Mouse (Mus musculus) B cell, adult 2 months (primary cell): Measurements from ENCODE around the gene Top2a.
A peak's percentile ranks its signal among the peaks of the same experiment; 100 is the strongest.

Experiments
- DNase-seq, 2 experiments: peaks; one replicate each; pipeline ENCODE4 v3.0.0; 2022

The Top2a gene

GRCm38 (mm10) chr11:99023500-99024467 lies at the start of gene Top2a:
Top2a (minus strand) TSS chr11:99024189.
- peak; percentile 96 to 97 for DNase-seq

GRCm38 (mm10) chr11:99073781-99074180 lies 49.8 kb upstream of the Top2a start:
- DNase-seq: no peak

DNA sequence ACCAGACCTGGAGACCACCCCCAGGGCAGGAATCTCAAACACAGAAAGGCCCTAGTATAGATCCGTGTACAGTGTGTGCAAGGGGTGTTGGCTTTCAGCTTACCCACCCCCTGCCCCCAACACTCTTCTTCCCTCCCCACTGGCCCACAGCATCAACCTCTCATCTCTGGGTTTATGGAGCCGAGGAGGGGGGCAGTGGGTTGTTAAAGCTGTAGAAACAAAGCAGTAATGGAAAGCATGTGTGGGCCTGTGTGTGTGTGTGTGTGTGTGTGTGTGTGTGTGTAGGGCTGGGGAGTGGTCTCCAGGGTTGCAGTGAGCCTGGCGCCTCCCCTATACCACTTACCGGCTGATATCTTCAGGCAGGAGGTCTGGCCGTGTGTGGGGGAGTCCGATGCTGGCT lies 47.9 kb upstream of the Top2a start:
- no peak for DNase-seq

GRCm38 (mm10) chr11:99068455-99068854 lies 44.5 kb upstream of the Top2a start:
- no peak for DNase-seq

- no peak for DNase-seq
Measured at GRCm38 (mm10) chr11:99067591-99067990, 43.6 kb upstream of the Top2a start.

DNA sequence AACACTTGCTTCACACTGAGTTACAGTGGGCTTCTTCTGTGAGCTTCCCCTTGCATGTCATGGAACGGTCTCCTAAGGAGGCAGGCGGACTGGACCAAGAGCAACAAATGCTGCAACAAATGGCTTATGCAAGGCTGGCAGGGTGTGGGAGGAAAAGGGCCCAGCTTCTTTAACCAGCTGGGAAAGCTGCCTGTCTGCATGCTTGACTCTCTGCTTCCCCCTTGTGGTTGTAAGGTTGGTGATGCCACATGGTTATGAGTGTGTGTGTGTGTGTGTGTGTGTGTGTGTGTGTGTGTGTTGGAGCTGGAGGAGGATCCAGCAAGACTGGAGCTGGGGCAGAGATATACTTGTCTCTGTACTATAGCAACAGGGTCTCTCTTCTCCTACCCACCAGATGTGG lies 42.0 kb upstream of the Top2a start:
- DNase-seq: peak; percentile 78 to 79

DNA sequence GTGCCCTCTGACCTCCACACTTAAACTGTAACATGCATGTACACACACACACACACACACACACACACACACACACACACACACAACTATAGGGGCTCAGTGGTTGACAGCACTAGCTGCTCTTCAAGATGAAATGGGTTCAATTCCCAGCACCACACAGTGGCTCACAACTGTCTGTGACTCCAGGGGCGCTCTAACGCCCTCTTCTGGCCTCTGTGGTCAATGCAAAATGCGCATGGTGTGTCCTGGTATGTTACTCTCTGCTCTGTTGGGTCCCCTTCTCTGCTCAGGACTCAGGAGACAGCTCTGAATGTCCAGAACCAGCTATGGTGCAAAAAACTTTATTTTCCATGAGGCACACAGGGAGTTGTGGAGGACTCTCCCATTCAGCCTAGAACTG lies 41.4 kb upstream of the Top2a start:
- peak in 1 of 2 experiments; percentile 13 for DNase-seq

- no peak for DNase-seq
Measured at GRCm38 (mm10) chr11:99063406-99064131, 39.6 kb upstream of the Top2a start.

DNA sequence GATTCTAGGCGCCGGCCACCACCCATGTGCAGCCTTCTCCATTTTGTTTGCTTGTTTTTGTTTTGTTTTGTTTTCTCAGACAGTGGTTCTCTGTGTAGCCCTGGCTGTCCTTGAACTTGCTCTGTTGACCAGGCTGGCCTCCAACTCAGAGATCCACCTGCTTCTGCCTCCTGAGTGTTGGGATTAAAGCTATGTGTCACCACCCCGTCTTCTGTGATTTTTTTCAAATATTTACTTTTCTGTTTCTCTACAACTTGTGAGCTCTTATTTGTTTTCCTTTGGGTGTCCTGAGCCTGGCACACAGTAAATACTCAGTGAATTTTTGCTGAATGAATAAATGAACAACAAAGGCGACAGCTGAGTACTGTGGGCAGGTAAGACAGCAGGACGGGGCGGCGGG lies 38.7 kb upstream of the Top2a start:
- DNase-seq: no peak

GRCm38 (mm10) chr11:99060435-99060834 lies 36.4 kb upstream of the Top2a start:
- DNase-seq: no peak

GRCm38 (mm10) chr11:99055571-99056452 lies 31.8 kb upstream of the Top2a start:
- no peak for DNase-seq

GRCm38 (mm10) chr11:99055143-99055542 lies 31.2 kb upstream of the Top2a start:
- DNase-seq: no peak

DNA sequence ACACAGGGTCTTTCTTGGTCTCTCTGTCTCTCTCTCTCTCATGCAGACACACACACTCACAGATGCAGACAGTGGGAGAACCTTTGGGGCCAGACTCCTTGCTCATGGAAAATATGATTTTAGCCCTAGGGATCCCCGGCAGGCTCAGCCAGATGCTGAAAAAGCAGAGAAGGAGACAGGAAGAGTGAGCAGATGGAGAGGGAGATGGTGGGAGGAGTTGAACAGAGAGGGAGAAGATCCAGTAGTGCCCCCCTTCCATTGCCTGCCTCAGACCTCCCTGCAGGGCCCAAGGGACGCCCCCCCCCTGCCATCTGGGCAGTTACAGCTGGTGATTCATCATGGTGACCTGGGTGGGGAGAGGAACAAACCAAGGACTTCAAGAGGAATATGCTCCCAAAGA lies 23.7 kb upstream of the Top2a start:
- DNase-seq: no peak

GRCm38 (mm10) chr11:99047120-99047519 lies 23.1 kb upstream of the Top2a start:
- no peak for DNase-seq

DNA sequence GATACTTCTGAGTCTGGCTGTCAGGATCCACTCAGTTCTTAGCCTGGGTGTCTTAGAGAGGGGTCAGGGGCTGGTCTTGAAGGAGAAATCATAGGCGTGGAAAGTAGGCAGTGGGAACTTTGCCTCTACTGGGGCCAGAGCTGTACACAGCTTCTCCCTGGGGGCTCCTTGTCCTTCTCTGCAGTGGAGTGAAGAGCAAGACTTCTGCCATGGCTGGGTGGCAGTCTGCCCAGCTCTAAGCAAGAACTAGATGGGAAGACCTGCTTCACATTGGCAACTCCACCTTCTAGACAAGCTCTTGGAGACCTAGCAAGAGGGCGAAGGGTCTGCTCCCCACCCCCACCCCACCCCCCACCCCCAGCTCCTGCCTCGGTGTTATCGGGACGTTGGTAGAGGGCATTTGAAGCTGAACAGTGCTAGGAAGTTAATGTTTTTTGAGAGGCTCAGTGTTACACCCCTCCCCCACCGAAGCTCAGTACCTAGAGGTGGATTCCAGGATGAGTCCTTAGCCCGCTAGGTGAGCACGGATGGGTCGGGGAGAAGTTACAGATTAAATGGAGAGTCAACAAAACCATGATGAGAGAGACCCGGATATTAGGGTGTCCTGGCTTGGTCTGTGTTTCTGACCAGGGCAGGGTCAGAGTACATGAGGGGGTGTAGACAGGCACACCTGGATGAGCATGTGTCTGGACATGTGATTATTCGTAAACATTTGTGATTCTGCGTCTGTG lies 21.3 kb upstream of the Top2a start:
- no peak for DNase-seq

- no peak for DNase-seq
Measured at GRCm38 (mm10) chr11:99044306-99044705, 20.3 kb upstream of the Top2a start.

GRCm38 (mm10) chr11:99043632-99044031 lies 19.6 kb upstream of the Top2a start:
- no peak for DNase-seq

GRCm38 (mm10) chr11:99042834-99043431 lies 18.9 kb upstream of the Top2a start:
- peak; percentile 42 to 49 for DNase-seq

DNA sequence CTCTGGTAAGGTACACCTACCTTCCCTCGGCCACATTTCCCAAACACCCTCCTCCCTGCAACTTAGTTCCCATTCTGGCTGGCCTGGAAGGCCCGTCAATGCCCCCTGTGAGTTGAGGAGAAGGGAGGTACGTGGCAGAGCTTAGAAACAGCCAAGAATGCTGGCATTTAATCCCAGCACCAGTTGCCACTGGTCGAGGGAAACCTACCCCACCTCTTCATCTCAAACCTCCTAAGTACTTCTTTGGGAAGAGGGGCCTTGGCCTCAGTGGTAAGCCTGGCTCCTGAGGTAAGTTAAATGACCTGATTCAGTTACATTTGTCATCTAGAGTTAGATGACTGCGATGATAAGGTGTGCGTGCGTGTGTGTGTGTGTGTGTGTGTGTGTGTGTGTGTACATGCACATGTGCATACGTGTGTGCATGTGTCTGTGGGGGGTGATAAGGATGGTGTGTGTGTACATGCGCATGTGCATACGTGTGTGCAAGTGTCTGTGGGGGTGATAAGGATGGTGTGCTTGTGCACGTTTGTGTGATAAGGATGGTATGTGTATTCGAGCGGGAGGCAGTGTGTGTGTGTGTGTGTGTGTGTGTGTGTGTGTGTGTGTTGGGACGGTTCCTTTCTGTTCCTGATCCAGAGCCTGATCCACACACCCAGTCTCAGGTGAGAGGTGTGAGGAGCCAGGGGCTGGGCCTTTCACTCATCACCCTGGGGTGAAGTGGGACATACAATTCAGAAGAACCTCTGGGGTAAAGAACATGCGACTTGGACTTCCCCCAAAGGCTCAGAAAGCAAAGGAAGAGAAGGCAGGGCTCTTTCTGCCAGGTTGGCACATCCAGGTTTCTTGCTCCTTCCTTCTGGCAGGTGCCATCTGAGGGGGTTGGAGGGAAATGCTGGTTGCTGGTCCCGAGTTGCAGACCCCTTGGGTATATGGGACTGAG lies 18.1 kb upstream of the Top2a start:
- no peak for DNase-seq

DNA sequence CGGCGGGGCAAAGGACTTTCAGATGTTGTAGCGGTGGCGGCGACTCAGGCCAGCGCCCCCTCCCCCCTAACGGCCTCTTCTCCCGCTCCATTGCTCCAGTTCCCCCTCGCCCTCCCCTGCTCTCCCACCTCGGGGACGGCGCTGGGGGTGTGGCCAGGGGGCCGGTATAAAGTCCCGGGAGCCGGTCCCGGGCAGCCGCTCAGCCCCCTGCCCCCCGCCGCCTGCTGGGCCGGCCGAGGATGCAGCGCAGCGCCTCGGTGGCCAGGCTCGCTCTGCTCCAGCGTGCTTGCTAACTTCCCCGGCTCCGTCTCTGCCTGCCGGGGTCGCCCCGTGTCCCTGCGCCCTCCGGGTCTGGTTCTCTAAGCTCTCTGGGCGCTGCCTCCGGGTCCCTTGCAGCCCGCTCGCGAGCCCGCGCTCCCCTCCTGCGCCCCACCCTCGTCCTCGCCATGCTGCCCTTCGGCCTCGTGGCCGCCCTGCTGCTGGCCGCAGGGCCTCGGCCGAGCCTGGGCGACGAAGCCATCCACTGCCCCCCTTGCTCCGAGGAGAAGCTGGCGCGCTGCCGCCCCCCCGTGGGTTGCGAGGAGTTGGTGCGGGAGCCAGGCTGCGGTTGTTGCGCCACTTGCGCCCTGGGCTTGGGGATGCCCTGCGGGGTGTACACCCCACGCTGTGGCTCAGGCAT lies 17.2 kb upstream of the Top2a start, which contains the start of gene Igfbp4:
Gene Igfbp4 (plus strand): TSS at position 194 of the 679 bp plus-strand sequence.
- DNase-seq: peak; percentile 47 to 50
